Mouse (Mus musculus): ENCODE measurements around the gene Plvap.

Plvap gene

GRCm38 (mm10) chr8:71485142-71486135 is 26.1 kb downstream of the Plvap start, which contains the start of gene Ano8:
TSS of gene Ano8 (minus strand) at chr8:71485963.
- DNase-seq = peak; percentile 93

- no peak for DNase-seq
Observed at GRCm38 (mm10) chr8:71484736-71485135, 26.8 kb downstream of the Plvap start.

GRCm38 (mm10) chr8:71483932-71484331 is 27.6 kb downstream of the Plvap start:
- DNase-seq = peak; percentile 61

- DNase-seq = no peak
Observed at GRCm38 (mm10) chr8:71478943-71479342, 32.6 kb downstream of the Plvap start.

GRCm38 (mm10) chr8:71477196-71477845 is 34.2 kb downstream of the Plvap start:
- DNase-seq = peak; percentile 26

- DNase-seq = peak; percentile 83
Observed at GRCm38 (mm10) chr8:71476099-71476940, 35.2 kb downstream of the Plvap start.

- no peak for DNase-seq
Observed at GRCm38 (mm10) chr8:71475702-71476075, 35.9 kb downstream of the Plvap start.

- DNase-seq = no peak
Observed at GRCm38 (mm10) chr8:71474785-71475701, 36.5 kb downstream of the Plvap start.

GRCm38 (mm10) chr8:71474344-71474743 is 37.2 kb downstream of the Plvap start:
- no peak for DNase-seq

GRCm38 (mm10) chr8:71472601-71473386 is 38.8 kb downstream of the Plvap start:
- DNase-seq = no peak

GRCm38 (mm10) chr8:71471861-71472260 is 39.7 kb downstream of the Plvap start:
- no peak for DNase-seq

- no peak for DNase-seq
Observed at GRCm38 (mm10) chr8:71470913-71471255, 40.7 kb downstream of the Plvap start.

- no peak for DNase-seq
Observed at GRCm38 (mm10) chr8:71470146-71470912, 41.2 kb downstream of the Plvap start.

- DNase-seq = peak; percentile 58
Observed at GRCm38 (mm10) chr8:71469411-71469810, 42.1 kb downstream of the Plvap start.

- DNase-seq = peak; percentile 99
Observed at GRCm38 (mm10) chr8:71468916-71469315, 42.6 kb downstream of the Plvap start, which contains the start of gene Dda1. TSS of gene Dda1 (plus strand) at chr8:71469199.

GRCm38 (mm10) chr8:71468001-71468400 is 43.6 kb downstream of the Plvap start:
- DNase-seq = no peak

GRCm38 (mm10) chr8:71467201-71467600 is 44.4 kb downstream of the Plvap start:
- no peak for DNase-seq

- DNase-seq = no peak
Observed at GRCm38 (mm10) chr8:71466198-71466597, 45.4 kb downstream of the Plvap start.

- DNase-seq = no peak
Observed at GRCm38 (mm10) chr8:71465733-71466132, 45.8 kb downstream of the Plvap start.

All from lung, postnatal 36 days (tissue).